Mouse (Mus musculus) cerebellum, postnatal 36 days (tissue): ENCODE measurements around the gene Mon2.

Experiments
- DNase-seq, 2 experiments: peaks; one replicate each; pipeline ENCODE4 v3.0.0; 2021 to 2022; ENCODE audit warnings: mixed read lengths in 2 of 2

Gene Mon2

DNA sequence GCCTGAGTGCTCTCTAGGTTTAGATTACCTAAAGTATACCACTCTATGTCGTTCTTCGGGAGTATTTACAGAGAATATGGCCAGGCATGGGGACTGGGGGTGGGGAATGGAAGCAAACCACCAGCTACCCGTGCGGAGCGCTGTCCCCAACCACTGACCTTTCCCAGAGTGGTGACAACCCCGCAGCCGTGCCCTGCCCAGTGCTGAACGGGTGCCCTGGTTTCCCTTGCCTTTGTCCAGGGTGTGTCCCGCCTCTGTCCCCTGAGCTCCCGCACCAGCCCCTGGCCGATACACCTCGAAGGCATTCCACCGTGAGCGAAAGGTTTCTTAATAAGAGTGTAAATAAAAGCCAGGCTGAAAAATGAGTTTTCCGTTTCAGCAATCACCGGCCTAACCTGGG is 115.6 kb downstream of the Mon2 start:
- no peak for DNase-seq

DNA sequence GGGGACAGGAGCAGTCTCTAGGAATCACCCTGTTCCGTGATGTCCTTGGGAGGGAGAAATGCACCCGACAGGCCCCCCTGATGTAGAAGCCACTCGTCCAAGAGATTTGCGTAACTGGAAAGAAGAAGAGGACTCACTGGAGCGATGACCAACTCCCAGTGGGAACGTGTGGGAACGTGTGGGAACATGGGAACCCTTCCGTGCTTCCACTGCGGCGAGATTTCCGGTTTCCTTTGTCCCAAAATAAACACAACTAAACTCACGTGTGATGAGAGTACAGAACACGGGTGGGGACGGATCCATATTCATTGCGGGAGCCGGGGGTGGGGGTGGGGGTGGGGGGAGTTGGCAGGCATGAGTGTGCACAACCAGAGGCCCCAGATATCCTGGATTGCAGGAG is 116.1 kb downstream of the Mon2 start:
- DNase-seq, result no peak

DNA sequence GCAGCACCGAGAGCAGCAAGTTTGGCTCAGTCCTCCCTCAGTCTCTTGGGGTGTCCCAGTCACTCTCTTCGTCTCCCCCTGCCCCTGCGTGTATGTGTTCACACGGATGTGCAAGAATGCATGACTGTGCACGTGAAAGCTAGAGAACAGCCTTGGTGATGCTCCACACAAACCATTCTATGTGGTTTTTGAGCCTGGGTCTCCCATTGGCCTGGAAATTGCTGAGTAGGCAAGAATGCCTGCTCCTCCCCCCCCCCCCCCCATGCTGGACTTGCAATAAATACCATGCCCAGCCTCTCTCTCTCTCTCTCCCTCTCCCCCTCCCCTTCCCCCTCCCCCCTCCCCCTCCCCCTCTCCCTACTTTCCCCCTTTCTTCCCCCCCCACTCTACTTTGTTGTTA is 117.6 kb downstream of the Mon2 start:
- no peak for DNase-seq

DNA sequence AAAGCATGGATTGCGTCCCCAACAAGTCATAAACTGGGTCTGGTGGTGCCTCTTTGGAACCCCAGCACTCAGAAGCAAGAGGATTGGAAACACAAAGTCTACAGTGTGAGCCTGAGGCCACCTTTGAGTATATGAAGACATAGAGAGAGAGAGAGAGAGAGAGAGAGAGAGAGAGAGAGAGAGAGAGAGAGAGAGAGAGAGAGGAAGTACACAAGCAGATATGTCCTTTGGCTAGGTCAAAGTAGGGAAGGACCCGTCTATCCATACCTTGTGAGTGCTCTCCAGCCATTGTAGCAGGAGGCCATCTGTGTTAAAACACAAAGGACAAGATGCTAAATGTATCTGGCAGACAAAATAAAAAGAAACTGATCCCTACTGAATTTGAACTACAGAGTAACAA is 118.4 kb downstream of the Mon2 start:
- DNase-seq, result no peak

DNA sequence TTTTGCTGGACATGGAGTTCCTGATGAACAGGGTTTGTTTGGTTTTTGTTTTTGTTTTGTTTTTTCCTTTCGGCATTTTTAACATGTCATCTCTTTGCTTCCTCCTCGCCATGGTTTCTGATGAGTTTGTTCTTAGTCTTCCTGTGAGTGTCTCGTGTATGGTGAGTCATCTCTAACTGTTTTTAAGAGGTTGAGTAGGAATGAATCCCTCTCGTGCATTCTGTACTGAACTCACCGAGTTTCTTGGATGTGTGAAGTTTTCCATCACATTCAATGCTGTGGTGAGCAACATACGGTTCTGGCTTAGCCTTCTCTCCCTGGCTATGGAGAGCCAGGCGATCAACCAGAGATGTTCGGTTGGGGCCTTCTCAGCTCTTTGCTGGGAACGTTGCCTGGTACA is 122.7 kb downstream of the Mon2 start:
- DNase-seq, result no peak

DNA sequence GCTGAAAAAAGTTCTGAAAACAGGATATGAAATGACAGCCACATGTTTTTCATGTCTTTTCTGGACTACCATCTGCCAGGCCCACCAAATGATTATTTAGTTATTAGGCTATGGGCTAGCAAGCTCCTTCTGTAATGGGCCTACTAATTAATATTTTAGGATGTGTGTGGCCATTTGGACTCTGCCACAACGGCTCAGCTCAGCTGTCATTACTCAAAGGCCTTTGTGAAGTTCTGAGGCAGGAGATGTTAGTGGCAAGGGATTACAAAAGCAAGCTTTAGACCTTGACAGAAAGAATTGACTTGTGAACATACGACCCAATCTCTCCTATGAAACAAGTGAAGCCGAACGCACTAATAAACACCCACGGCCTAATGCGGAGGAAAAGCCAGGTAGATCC is 125.3 kb downstream of the Mon2 start:
- DNase-seq, result no peak

DNA sequence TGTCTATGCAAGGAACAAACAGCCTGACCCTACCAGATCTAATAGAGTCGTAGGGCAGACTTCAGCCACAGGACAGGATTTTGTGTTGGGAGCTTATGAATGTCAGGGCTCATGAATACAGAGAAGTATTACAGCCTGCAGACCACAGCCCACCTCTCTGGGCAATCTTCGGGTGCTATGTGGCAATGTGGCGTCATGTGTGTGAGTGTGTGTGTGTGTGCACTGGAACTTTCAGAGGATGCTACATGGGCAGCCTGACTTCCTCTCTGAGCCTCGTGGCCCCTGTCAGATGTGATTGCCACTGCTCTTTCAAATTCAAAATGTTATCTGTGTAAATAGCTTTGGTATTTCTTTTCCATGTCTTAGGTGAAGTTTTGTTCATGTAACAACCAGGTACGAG is 131.4 kb downstream of the Mon2 start:
- DNase-seq, result no peak

DNA sequence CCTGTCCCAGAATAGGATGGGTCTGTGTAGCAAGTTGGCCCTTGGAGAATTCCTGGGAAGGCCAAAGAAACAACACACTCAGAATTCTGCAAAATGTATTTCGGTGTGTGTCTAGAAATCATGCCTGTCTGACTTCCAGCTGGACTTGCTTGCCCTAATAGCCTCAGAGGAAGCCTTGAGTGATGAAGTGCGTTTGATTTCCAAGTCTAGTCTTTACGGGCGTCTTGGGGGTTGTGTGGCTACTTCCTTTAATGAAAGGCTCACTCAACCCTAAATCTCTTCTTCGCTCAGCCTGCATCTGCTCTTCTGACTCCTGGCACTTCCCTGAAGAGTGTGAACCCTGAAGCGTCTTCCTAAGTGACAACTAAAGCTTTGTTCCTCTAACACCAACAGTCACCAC is 132.5 kb downstream of the Mon2 start:
- DNase-seq, result no peak

DNA sequence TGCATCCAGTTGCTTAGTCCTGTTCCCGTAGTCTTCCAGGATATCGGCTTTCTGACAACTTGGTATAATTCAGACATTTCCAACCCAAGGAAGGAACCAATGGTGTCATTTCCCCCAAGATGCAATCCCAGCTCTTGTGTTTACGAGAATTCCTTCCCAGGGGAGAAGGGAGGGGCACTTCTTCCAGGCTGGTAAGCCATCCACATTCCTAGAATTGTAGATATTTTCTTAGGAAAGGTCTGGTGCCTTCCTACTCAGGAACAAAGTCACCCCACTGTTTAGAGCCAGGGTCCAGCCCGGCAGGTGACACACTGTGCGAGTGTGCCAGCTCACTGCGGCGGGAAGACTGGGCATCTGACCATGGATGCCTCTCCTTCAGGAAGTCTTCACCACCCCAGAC is 133.5 kb downstream of the Mon2 start:
- no peak for DNase-seq
